Comparison of ENCODE assay signal across 22 mouse cellular contexts in the genomic region with DNA sequence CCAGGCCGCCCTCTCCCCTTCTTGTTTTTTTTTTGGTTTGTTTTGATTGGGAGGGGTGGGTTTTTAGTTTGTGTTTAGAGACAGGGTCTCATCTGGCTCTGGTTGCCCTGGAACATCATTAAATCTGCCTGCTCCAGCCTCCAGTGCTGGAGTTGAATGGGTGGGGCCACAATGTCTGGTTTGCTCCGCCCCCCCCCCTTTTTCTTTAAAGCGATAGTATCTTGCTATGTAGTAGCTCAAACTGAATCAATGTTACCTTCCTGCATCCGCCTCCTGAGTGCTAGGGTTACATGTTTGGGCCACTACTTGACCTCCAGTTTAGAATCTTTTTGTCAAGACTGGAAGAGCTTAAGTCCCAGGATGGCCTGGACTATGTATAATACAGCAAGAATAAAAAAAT. TPM values are rescaled to one million over a fixed set of nuclear protein-coding genes. Genes with fewer than 3 reads are reported as not detected.
DNase-seq lines count a peak whose midpoint lies in the region; ATAC-seq and TF ChIP-seq lines count a peak whose summit lies in the region.
"Had no signal": no experiment of that assay in that cellular context is flagged by ENCODE, and none has a peak within 500 bp of the region (broad histone marks: within the 10 kb centered on the region; RNA-seq: fewer than 3 reads in every experiment).

No protein-coding gene starts in this region.

- peaks cover 7% of the 10 kb centered on the region for H3K36me3 ChIP-seq in forebrain, embryonic 10.5 days (replicated peaks)
- H3K36me3 ChIP-seq in forebrain, postnatal 0 days (ENCODE audit: insufficient read depth): no peaks in the 10 kb centered on the region
- H3K36me3 ChIP-seq in megakaryocyte, embryonic 14.5 days (replicated peaks; ENCODE audit: low read length): no peaks in the 10 kb centered on the region
- H3K36me3 ChIP-seq in ES-Bruce4 (ENCODE audit: control insufficient read depth, insufficient read depth, low read length, poor library complexity, severe bottlenecking): no peaks in the 10 kb centered on the region
- H3K36me3 ChIP-seq in liver, embryonic 15.5 days (replicated peaks): peaks cover 6% of the 10 kb centered on the region; the same call in 1 of the 2 replicates
- H3K36me3 ChIP-seq: forebrain, embryonic 15.5 days; heart, embryonic 13.5 days; neural tube, embryonic 15.5 days had no signal

- H3K9ac ChIP-seq in forebrain, postnatal 0 days: no peak overlapping the region
- H3K9ac ChIP-seq in ES-Bruce4 (ENCODE audit: low read depth, poor library complexity, severe bottlenecking): peak overlapping the region; percentile 54; the same call in 1 of the 2 replicates
- 0 out of 2 replicates have a peak overlapping the region, but pooled peaks have one; percentile 48 for H3K9ac ChIP-seq in liver, embryonic 15.5 days
- H3K9ac ChIP-seq: forebrain, embryonic 15.5 days; heart, embryonic 13.5 days; neural tube, embryonic 15.5 days had no signal

- no peak for TF ChIP-seq EP300 in ES-Bruce4 (IDR thresholded peaks at IDR 0.05; ENCODE audit: insufficient read depth, low read depth, low read length)

- no peak for DNase-seq in forebrain, embryonic 10.5 days (ENCODE audit: extremely low spot score, low spot score)
- no peak for DNase-seq in forebrain, postnatal 0 days
- no peak for DNase-seq in heart, postnatal 36 days
- no peak for DNase-seq in frontal cortex, postnatal 10 days (ENCODE audit: low spot score in 2 of 2)
- DNase-seq: adrenal gland, adult 2 months; cerebellum, adult 11 months; heart, postnatal 4 days; left cerebral cortex, postnatal 4 days; lung, adult 2 months; thymus, adult 2 months had no signal

- peaks cover 10% of the 10 kb centered on the region; the same call in 1 of the 2 replicates for H3K27me3 ChIP-seq in forebrain, embryonic 10.5 days (ENCODE audit: poor library complexity, severe bottlenecking)
- no peaks in the 10 kb centered on the region for H3K27me3 ChIP-seq in forebrain, postnatal 0 days (ENCODE audit: insufficient read depth, low read length)
- no peaks in the 10 kb centered on the region for H3K27me3 ChIP-seq in megakaryocyte, embryonic 14.5 days (replicated peaks)
- H3K27me3 ChIP-seq in ES-Bruce4 (ENCODE audit: control insufficient read depth, insufficient read depth, low read length, poor library complexity, severe bottlenecking): no peaks in the 10 kb centered on the region
- H3K27me3 ChIP-seq in liver, embryonic 15.5 days: no peaks in the 10 kb centered on the region
- H3K27me3 ChIP-seq: forebrain, embryonic 15.5 days; heart, embryonic 13.5 days; neural tube, embryonic 15.5 days had no signal

- H3K4me3 ChIP-seq in forebrain, embryonic 10.5 days: peak overlapping the region; percentile 88; the same call in 1 of the 2 replicates
- no peak overlapping the region for H3K4me3 ChIP-seq in forebrain, postnatal 0 days (ENCODE audit: low read depth, low read length)
- H3K4me3 ChIP-seq in megakaryocyte, embryonic 14.5 days (replicated peaks): peak overlapping the region; percentile 95
- H3K4me3 ChIP-seq in ES-Bruce4 (ENCODE audit: low read depth, low read length): no peak overlapping the region
- H3K4me3 ChIP-seq in liver, embryonic 15.5 days (replicated peaks): no peak overlapping the region
- H3K4me3 ChIP-seq: forebrain, embryonic 15.5 days; heart, embryonic 13.5 days; layer of hippocampus, adult 2 months had no signal

- peaks cover 50% of the 10 kb centered on the region for H3K4me1 ChIP-seq in forebrain, embryonic 10.5 days
- peaks cover 10% of the 10 kb centered on the region; the same call in 1 of the 2 replicates for H3K4me1 ChIP-seq in forebrain, postnatal 0 days (ENCODE audit: insufficient read depth)
- H3K4me1 ChIP-seq in megakaryocyte, embryonic 14.5 days: peaks cover 66% of the 10 kb centered on the region
- H3K4me1 ChIP-seq in ES-Bruce4 (ENCODE audit: control insufficient read depth, insufficient read depth, low read length): peaks cover under 1% of the 10 kb centered on the region
- H3K4me1 ChIP-seq in liver, embryonic 15.5 days (replicated peaks): peaks cover 49% of the 10 kb centered on the region

- H3K27ac ChIP-seq in forebrain, embryonic 10.5 days: 0 out of 2 replicates have a peak overlapping the region, but pooled peaks have one; percentile 98
- no peak overlapping the region for H3K27ac ChIP-seq in forebrain, postnatal 0 days (ENCODE audit: low read depth, low read length)
- no peak overlapping the region for H3K27ac ChIP-seq in ES-Bruce4 (ENCODE audit: insufficient read depth, low read length)
- H3K27ac ChIP-seq in liver, embryonic 15.5 days (replicated peaks): no peak overlapping the region
- H3K27ac ChIP-seq: forebrain, embryonic 15.5 days; layer of hippocampus, adult 2 months; neural tube, embryonic 15.5 days had no signal

- no peak for TF ChIP-seq POLR2A in ES-Bruce4 (IDR thresholded peaks at IDR 0.05; ENCODE audit: insufficient read depth, low read length)

- no peaks in the 10 kb centered on the region for H3K9me3 ChIP-seq in forebrain, embryonic 10.5 days
- no peaks in the 10 kb centered on the region for H3K9me3 ChIP-seq in forebrain, postnatal 0 days (ENCODE audit: low read length)
- H3K9me3 ChIP-seq in megakaryocyte, embryonic 14.5 days: no peaks in the 10 kb centered on the region
- H3K9me3 ChIP-seq in ES-Bruce4 (replicated peaks; ENCODE audit: control insufficient read depth, insufficient read depth, low read length, poor library complexity, severe bottlenecking): no peaks in the 10 kb centered on the region
- H3K9me3 ChIP-seq in liver, embryonic 15.5 days (replicated peaks): no peaks in the 10 kb centered on the region
- H3K9me3 ChIP-seq: forebrain, embryonic 15.5 days; heart, embryonic 13.5 days; neural tube, embryonic 15.5 days had no signal

- 90% methylated on average over 4 of the region's 4 CpGs for WGBS in forebrain, embryonic 10.5 days
- 79% methylated on average over 4 of the region's 4 CpGs for WGBS in forebrain, postnatal 0 days
- 37% methylated on average over 4 of the region's 4 CpGs for WGBS in liver, embryonic 15.5 days (ENCODE audit: insufficient replicate concordance)

- ATAC-seq in forebrain, postnatal 0 days: no peak
- no peak for ATAC-seq in megakaryocyte, adult 5-6 weeks (ENCODE audit: poor library complexity, severe bottlenecking)
- ATAC-seq in liver, embryonic 15.5 days (ENCODE audit: insufficient read depth): no peak
- ATAC-seq: forebrain, embryonic 15.5 days had no signal

- no peak overlapping the region for H3K4me2 ChIP-seq in forebrain, postnatal 0 days (ENCODE audit: low read depth)
- H3K4me2 ChIP-seq in liver, embryonic 15.5 days: peak overlapping the region; percentile 96
- H3K4me2 ChIP-seq: forebrain, embryonic 15.5 days had no signal

- no peak for TF ChIP-seq CTCF in forebrain, postnatal 0 days (IDR thresholded peaks at IDR 0.05; ENCODE audit: low read depth)
- no peak for TF ChIP-seq CTCF in ES-Bruce4 (IDR thresholded peaks at IDR 0.05; ENCODE audit: low read depth, low read length)

- intact Hi-C loops in heart, postnatal 36 days (cut with DNase I): no loop called here

RNA-seq across cellular contexts. Expression of a gene that starts 1.6 kb away (rescaled TPM):
- 27.8 and 28.6 TPM in 2 replicates for polyA plus RNA-seq in forebrain, embryonic 10.5 days (2016; fragmentation: Nextera tagmentation; extraction: Ambion mirVana)
- 2.8 and 3.0 TPM in 2 replicates for total RNA-seq in forebrain, postnatal 0 days (2014; rRNA removed)
- 4.7 and 4.9 TPM in 2 replicates for polyA plus RNA-seq in forebrain, postnatal 0 days (2015; fragmentation: Nextera tagmentation; extraction: Ambion mirVana)
- 24.2 and 31.3 TPM in 2 replicates for polyA plus RNA-seq in megakaryocyte, embryonic 14.5 days (2012; ENCODE audit: insufficient read depth, low replicate concordance)
- 14.3 and 16.2 TPM in 2 replicates for total RNA-seq in megakaryocyte, adult 5-6 weeks (2015)
- 7.7 and 9.3 TPM in 2 replicates for total RNA-seq in megakaryocyte, adult 5-6 weeks (2017)
- polyA plus RNA-seq in ES-Bruce4 (2011; ENCODE audit: insufficient read depth, insufficient read length, low read depth, missing spikeins): 27.0 and 28.0 TPM in 2 replicates
- polyA plus RNA-seq in liver, embryonic 15.5 days (2015; fragmentation: Nextera tagmentation; extraction: Ambion mirVana): 19.2 and 23.9 TPM in 2 replicates
- total RNA-seq in heart, postnatal 36 days (2021): under 1 TPM; 0.61 to 0.73 TPM

RNA-seq across cellular contexts. Expression of a gene that starts 12.6 kb away (rescaled TPM):
- 3.6 and 3.9 TPM in 2 replicates for polyA plus RNA-seq in forebrain, embryonic 10.5 days (2016; fragmentation: Nextera tagmentation; extraction: Ambion mirVana)
- 14.5 and 16.3 TPM in 2 replicates for total RNA-seq in forebrain, postnatal 0 days (2014; rRNA removed)
- 14.7 and 17.2 TPM in 2 replicates for polyA plus RNA-seq in forebrain, postnatal 0 days (2015; fragmentation: Nextera tagmentation; extraction: Ambion mirVana)
- polyA plus RNA-seq in megakaryocyte, embryonic 14.5 days (2012; ENCODE audit: insufficient read depth, low replicate concordance): 0.31 TPM in 1 of 2 replicates, not detected in the other
- total RNA-seq in megakaryocyte, adult 5-6 weeks (2015): 0.78 and 1.6 TPM in 2 replicates
- total RNA-seq in megakaryocyte, adult 5-6 weeks (2017): 1.8 and 2.2 TPM in 2 replicates
- 4.0 and 5.1 TPM in 2 replicates for polyA plus RNA-seq in ES-Bruce4 (2011; ENCODE audit: insufficient read depth, insufficient read length, low read depth, missing spikeins)
- polyA plus RNA-seq in liver, embryonic 15.5 days (2015; fragmentation: Nextera tagmentation; extraction: Ambion mirVana): 0.40 and 0.71 TPM in 2 replicates
- under 1 TPM; 0.14 to 0.47 TPM for total RNA-seq in heart, postnatal 36 days (2021)

RNA-seq across cellular contexts. Expression of a gene that starts 19.7 kb away (rescaled TPM):
- 0.43 and 0.55 TPM in 2 replicates for polyA plus RNA-seq in forebrain, embryonic 10.5 days (2016; fragmentation: Nextera tagmentation; extraction: Ambion mirVana)
- 0.15 and 0.48 TPM in 2 replicates for total RNA-seq in forebrain, postnatal 0 days (2014; rRNA removed)
- polyA plus RNA-seq in forebrain, postnatal 0 days (2015; fragmentation: Nextera tagmentation; extraction: Ambion mirVana): 0.13 TPM in 1 of 2 replicates, not detected in the other
- 0.16 TPM in 1 of 2 replicates, not detected in the other for polyA plus RNA-seq in megakaryocyte, embryonic 14.5 days (2012; ENCODE audit: insufficient read depth, low replicate concordance)
- total RNA-seq in megakaryocyte, adult 5-6 weeks (2015): 0.11 TPM in 1 of 2 replicates, not detected in the other
- total RNA-seq in megakaryocyte, adult 5-6 weeks (2017): 0.15 TPM in 1 of 2 replicates, not detected in the other
- not detected in 2 replicates for polyA plus RNA-seq in ES-Bruce4 (2011; ENCODE audit: insufficient read depth, insufficient read length, low read depth, missing spikeins)
- 0.07 TPM in 1 of 2 replicates, not detected in the other for polyA plus RNA-seq in liver, embryonic 15.5 days (2015; fragmentation: Nextera tagmentation; extraction: Ambion mirVana)
- total RNA-seq in heart, postnatal 36 days (2021): not detected
- total RNA-seq: adrenal gland, adult 2 months; gastrocnemius, adult 18-20 months; layer of hippocampus, adult 2 months; megakaryocyte progenitor cell, adult 5-6 weeks had no signal
- polyA plus RNA-seq: adrenal gland, adult 2 months; small intestine, adult 2 months; urinary bladder, adult 2 months had no signal

RNA-seq across cellular contexts. Expression of a gene that starts 24.4 kb away (rescaled TPM):
- polyA plus RNA-seq in forebrain, embryonic 10.5 days (2016; fragmentation: Nextera tagmentation; extraction: Ambion mirVana): 4.2 and 4.7 TPM in 2 replicates
- total RNA-seq in forebrain, postnatal 0 days (2014; rRNA removed): 1.7 and 6.4 TPM in 2 replicates
- 2.8 and 3.2 TPM in 2 replicates for polyA plus RNA-seq in forebrain, postnatal 0 days (2015; fragmentation: Nextera tagmentation; extraction: Ambion mirVana)
- 10.8 TPM in 1 of 2 replicates, not detected in the other for polyA plus RNA-seq in megakaryocyte, embryonic 14.5 days (2012; ENCODE audit: insufficient read depth, low replicate concordance)
- not detected in 2 replicates for total RNA-seq in megakaryocyte, adult 5-6 weeks (2015)
- not detected in 2 replicates for total RNA-seq in megakaryocyte, adult 5-6 weeks (2017)
- polyA plus RNA-seq in ES-Bruce4 (2011; ENCODE audit: insufficient read depth, insufficient read length, low read depth, missing spikeins): not detected in 2 replicates
- polyA plus RNA-seq in liver, embryonic 15.5 days (2015; fragmentation: Nextera tagmentation; extraction: Ambion mirVana): 1.0 and 1.9 TPM in 2 replicates
- not detected for total RNA-seq in heart, postnatal 36 days (2021)
- total RNA-seq: adrenal gland, adult 2 months; gastrocnemius, adult 18-20 months; megakaryocyte progenitor cell, adult 5-6 weeks had no signal
- polyA plus RNA-seq: heart, embryonic 13.5 days; lung, adult 2 months had no signal

RNA-seq across cellular contexts. Expression of a gene that starts 32.2 kb away (rescaled TPM):
- polyA plus RNA-seq in forebrain, embryonic 10.5 days (2016; fragmentation: Nextera tagmentation; extraction: Ambion mirVana): 9.3 and 12.4 TPM in 2 replicates
- 13.2 and 15.0 TPM in 2 replicates for total RNA-seq in forebrain, postnatal 0 days (2014; rRNA removed)
- polyA plus RNA-seq in forebrain, postnatal 0 days (2015; fragmentation: Nextera tagmentation; extraction: Ambion mirVana): 16.6 and 17.9 TPM in 2 replicates
- 8.5 and 10.5 TPM in 2 replicates for polyA plus RNA-seq in megakaryocyte, embryonic 14.5 days (2012; ENCODE audit: insufficient read depth, low replicate concordance)
- total RNA-seq in megakaryocyte, adult 5-6 weeks (2015): 21.9 and 24.2 TPM in 2 replicates
- total RNA-seq in megakaryocyte, adult 5-6 weeks (2017): 24.4 and 27.1 TPM in 2 replicates
- polyA plus RNA-seq in ES-Bruce4 (2011; ENCODE audit: insufficient read depth, insufficient read length, low read depth, missing spikeins): 8.3 and 9.5 TPM in 2 replicates
- 34.6 and 43.9 TPM in 2 replicates for polyA plus RNA-seq in liver, embryonic 15.5 days (2015; fragmentation: Nextera tagmentation; extraction: Ambion mirVana)
- 10 to 100 TPM; 27.8 to 28.3 TPM for total RNA-seq in heart, postnatal 36 days (2021)

Comparison
In these comparisons a context has a peak if more than half of its experiments do, and no peak if none do; other contexts are left out.
1. H3K4me3 ChIP-seq: peak in forebrain, embryonic 10.5 days (single experiment) and megakaryocyte, embryonic 14.5 days (single experiment); none in forebrain, postnatal 0 days (single experiment), ES-Bruce4 (single experiment) and liver, embryonic 15.5 days (single experiment).